Mouse (Mus musculus) cerebellum, adult 9-11 months (tissue): ENCODE data around the gene Klrb1a.
"Not testable (repeated sequence)": the region's sequence is repeated elsewhere in the genome, so short reads cannot be mapped to it uniquely, and the experiment has no call there.

ENCODE experiments used
- DNase-seq: peaks from one replicate; pipeline ENCODE4 v3.0.0; 2022

Klrb1a gene

DNA sequence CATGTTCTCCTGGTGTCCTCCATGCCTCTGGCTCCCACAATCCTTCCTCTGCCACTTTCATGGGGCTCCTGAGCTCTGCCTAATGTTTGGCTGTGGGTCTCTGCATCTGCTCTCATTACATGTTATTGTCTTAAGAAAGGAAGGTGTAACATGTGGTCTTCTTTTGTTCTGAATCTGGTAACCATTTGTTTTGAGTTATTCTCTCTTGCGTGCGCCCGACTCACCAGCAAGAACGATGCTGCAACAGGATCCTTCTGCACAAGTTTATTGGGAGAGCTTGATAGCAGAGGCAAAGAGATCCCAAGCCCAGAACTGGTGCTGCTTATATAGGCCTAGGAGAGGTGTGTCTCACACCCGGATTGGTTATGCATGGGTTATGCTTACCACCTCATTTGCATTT, at the start of gene Klrb1a:
Klrb1a (minus strand) TSS at position 101 of the 400 bp plus-strand sequence.
- not testable (repeated sequence) for DNase-seq

DNA sequence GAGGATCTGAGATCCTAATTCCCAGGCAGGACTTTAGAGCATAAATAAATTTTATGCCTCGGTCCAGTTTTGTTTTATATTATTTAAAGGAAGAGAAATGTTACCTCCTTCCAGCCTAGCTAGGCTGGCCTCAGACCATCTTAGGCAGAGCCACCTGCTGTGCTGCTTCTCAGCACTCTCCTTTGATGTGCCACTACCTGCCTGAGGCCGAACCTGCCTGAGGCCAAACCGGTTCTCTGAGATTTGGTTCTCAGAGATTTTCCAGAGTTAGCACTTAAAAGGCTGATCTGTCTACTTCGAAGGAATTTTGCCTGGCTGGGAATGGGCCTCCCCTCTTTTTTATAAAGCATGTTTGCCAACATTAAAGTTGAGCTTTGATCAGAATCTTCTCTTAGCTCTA, 46.6 kb upstream of the Klrb1a start:
- no peak for DNase-seq

GRCm38 (mm10) chr6:128662206-128662605, 38.9 kb upstream of the Klrb1a start, which contains the start of gene Clec2h:
TSS of gene Clec2h (plus strand) at chr6:128662385.
- DNase-seq, result no peak

DNA sequence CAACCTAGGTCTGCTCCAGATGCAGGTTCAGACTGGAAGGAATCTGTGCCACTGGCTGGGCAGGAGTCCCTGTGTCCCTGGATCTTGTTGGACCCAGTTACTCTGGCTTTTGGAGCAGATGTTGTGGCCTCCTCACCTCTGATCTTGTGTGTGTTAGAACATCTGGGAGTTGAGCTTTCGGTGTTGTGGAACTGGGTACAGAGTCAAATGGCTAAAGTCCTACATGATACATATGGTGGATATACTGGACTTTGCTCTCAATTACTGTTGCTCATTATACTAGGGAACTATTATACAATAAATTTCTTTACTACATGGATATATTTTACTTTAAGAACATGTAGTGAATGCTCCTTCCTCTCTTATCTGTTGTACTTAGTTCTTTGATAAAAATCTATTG, 37.9 kb upstream of the Klrb1a start:
- no peak for DNase-seq

DNA sequence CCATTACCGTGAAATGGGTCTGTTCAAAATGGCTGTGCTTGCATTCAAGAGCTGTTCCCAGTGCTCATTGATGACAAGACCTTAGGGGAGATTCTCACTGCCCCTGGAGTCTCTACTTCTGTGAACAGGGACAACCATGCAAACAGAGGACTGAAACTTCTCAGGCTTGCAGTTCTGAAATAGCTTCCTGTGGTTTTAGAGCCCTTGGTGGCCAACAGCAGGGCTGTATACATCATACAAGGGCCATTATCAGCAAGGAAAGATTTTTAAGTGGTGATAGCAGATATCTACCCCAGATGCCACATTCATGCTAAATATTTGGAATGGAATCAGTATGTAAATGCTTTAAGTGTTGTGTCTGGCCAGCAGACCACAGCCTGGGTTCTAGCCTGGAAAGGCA, 29.6 kb upstream of the Klrb1a start:
- DNase-seq, result no peak

GRCm38 (mm10) chr6:128650827-128651226, 27.5 kb upstream of the Klrb1a start:
- DNase-seq, result not testable (repeated sequence)

DNA sequence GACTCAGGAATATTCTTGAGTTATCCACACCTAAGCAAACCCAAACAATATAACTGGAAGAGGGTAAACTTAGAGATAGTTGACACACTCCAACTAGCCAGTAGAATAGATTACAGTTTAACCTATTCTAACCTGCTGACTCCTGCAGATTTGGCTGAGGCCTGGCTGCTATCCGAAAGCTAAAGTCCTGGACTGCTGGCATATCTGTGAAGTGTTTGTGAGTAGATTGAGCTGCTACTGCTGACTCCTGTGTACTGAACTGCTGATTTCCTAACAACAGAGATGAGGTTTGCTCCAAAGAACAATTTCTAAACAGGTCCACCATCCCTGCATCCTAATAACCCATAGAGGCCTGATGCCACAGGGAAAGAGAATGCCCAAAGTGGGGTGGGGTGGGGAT, 26.9 kb upstream of the Klrb1a start:
- DNase-seq, result no peak

GRCm38 (mm10) chr6:128649681-128650080, 26.3 kb upstream of the Klrb1a start:
- DNase-seq, result no peak

- DNase-seq, result not testable (repeated sequence)
These were observed 22.4 kb upstream of the Klrb1a start for GRCm38 (mm10) chr6:128645708-128646107.

GRCm38 (mm10) chr6:128644694-128645093, 21.4 kb upstream of the Klrb1a start:
- not testable (repeated sequence) for DNase-seq

DNA sequence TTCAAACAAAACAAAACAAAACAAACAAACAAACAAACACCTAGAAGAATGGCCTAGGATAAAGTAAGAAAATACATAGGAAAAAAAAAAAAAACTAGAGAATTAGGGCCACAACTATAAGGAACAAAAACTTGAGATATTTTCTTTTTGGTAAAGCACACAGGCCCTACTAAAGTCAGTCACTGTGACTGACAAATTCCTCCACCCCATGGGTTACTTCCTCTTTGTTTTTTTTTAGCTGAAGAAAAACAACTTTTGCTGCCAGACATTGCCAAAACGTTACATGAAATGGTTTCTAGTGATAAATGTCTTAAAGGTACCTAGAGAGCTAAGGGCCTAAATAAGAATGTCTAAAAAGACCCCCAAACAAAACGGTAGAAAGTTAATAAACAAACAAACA, 20.7 kb upstream of the Klrb1a start:
- no peak for DNase-seq

DNA sequence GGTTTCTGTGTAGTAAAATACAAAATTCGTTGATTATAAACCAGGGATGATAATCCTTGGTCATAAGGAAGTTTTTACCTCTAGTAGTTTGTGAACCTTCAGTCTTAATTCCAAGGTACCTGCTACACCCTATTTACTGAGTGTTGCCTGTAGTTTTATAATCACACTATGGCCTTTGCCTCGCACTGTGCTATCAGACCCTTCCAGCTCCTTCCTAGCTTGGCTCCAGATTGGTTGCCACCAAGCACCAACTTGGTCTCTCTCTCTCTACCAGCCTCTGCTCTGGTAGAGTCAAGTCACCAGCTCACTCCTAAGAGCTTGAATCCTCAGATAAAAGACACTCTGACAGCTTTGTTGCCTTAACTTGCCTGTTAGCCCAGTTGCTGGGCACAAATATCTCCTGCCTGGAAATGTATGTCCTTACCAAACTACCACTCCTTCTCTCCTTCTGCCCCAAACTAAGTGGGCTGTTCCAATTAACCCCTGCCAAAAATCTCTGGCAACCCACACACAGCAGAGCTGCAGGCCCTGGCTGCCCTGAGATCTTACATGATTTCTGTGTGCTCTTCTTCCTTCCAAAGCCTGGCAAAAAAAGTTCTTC, 17.9 kb upstream of the Klrb1a start:
- no peak for DNase-seq

DNA sequence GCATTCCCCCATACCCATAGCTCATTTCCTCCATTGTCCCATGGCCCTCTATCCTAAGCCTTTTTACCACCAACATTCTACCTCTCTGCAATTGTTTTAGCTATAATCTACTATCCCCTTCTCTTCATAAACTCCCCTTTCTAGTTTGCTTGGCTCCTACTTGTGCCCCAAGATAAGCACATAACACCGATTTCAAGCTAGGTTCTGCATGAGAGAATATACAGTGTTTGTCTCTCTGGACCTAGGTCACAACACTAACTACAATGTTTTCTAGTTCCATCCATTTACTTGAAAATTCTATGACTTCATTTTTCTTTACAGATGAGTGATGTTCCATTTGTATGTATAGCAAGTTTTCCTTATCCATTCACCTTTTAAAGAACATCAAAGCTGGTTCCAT, 17.3 kb upstream of the Klrb1a start:
- no peak for DNase-seq

- DNase-seq, result peak; percentile 4
These were observed 7.9 kb upstream of the Klrb1a start for GRCm38 (mm10) chr6:128630912-128631905.

- DNase-seq, result peak; percentile 50
These were observed 6.7 kb upstream of the Klrb1a start for GRCm38 (mm10) chr6:128629771-128630739.

- not testable (repeated sequence) for DNase-seq
These were observed 1.9 kb upstream of the Klrb1a start for GRCm38 (mm10) chr6:128625246-128625645.

DNA sequence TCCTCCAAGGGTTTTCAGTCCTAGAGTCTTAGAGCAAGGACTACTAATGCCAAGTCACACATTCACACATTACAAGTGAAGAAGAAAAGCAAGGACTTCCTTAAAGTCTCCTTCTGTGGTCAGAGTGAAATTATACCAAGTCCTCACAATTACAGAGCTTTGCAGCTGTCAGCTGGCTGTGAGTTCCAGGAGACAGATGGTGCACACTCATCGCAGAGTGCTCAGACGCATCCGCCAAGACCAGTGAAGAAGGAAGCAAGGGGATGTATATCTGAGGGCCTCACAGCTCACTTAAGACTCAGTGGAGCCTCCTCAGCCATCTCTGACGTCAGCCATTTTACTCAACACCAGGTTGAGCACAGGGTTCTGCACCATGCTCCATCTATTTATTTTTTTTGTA, 1.1 kb upstream of the Klrb1a start:
- no peak for DNase-seq

GRCm38 (mm10) chr6:128622733-128623132, 600 bp downstream of the Klrb1a start:
- DNase-seq, result no peak

DNA sequence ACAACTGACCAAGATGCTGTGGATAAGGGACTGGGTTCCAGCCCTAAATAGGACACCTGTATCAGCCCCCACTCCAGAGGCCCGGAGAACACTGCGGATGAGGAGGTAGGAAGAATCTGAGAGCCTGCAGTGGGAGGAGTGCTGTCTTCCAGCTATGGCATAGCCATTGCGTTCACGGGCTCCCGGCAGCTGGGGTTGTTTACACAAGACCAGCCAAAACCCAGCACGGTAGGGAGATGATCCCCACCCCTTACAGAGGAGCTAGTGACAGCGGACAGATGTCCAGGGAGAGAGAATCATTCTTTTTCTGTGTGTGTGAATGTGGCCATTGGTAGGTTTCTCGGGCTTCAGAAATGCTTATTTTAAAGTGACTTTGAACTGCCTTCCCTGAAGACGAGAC, 17.0 kb downstream of the Klrb1a start:
- DNase-seq, result no peak

DNA sequence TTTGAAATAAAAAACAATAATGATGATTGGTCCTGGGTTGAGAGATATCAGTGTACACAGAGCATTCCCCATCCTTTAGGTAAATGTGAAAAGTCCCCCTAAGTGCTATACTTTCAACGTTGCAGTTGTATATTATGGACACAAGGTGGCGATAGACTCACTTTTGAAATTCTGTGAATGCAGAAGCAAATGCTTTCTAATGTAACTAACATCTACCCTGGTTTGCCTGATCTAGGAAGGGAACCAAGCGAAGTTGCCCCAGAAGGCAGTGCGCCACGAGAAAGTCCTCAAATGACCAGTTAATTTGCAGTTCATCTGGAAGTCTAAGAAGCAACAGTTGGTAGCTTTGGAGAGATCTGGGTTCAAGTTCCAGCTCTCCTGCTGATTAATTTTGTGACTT, 18.8 kb downstream of the Klrb1a start:
- peak; percentile 5 for DNase-seq

DNA sequence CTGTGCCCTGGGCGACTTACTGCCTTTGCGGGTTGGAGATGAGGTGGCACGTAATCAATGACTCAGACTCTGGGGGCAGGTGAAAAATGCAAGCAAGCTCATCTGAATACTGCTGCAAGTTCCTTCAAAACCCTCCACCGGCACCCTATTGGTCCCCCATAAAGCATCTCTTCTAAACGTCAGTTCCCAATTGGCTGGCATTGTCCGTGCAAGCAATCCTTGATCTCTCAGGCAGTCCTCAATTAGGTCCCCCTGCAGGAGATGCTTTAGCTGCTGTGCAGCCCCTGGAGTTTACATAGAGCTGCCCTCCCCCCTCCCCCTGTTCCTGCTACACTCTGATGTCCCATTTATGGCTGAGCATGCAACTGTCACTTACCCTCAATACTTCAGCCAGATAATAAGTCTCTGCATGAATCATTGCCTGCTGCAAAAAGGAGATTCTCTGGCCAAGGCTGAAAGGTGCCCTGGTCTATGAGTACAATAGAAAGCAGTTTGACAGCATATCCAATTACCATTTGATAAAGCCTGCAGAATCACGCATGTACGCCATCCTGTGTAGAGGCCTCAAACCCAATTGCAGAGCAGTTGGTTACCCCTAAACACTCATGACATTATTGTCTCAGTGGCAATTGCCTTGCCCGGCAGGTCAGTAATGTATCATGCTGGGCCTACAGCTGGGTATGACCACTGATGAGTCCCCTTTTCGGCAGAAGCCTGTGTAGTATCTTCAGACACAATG, 20.7 kb downstream of the Klrb1a start:
- no peak for DNase-seq

DNA sequence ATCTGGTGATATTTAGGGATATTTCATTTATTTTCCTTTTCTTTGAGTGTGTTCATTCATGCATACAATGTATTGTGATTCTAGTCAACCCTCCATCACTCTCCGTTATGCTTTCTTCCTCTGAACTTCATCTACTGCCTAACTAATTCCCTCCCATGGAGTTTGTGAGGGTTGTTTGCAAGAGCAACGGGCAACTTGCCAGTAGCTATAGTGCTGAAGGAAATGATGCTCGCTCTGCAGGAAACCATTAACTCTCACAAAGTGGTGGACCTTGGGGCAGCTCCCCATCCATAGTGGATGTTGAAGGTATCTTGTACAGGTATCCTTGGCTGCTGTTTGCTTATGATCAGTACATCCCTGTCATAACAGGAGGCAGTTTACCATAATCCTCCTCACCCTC, 21.3 kb downstream of the Klrb1a start:
- no peak for DNase-seq
